Mouse (Mus musculus): Measurements from ENCODE around the gene Nhsl1. TPM values are rescaled to one million over a fixed set of nuclear protein-coding genes. Genes with fewer than 3 reads are reported as not detected.

Nhsl1 gene
- polyA plus RNA-seq, 1 experiment = 1.6 TPM

DNA sequence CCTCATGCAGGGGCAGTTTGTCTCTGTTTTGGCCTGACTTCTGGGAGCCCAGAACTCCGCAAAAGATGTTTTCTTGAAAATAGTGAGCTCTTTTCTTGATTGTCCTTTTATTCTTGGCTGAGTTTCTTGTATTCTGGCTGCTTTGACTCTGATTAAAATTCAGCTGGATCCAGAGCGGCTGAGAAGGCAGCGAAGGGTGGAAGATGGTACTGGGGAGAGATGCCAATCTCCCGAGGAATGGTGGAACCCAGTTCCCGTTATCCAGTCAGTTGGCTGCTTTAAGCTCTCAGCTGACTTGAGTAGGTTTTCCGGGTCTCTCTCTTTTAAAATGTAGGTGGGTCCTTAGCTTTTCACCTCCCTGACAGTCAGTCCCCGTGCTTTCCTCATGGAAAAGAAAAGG lies 47.9 kb downstream of the Nhsl1 start:
- H3K27ac ChIP-seq (replicated peaks; ENCODE audit: low read depth, low read length) = no peak overlapping the region
- no peak overlapping the region for H3K4me3 ChIP-seq (ENCODE audit: insufficient read depth, low read depth, low read length)
- no peaks in the 10 kb centered on the region for H3K4me1 ChIP-seq (ENCODE audit: control insufficient read depth, insufficient read depth, insufficient read length, low read length)

DNA sequence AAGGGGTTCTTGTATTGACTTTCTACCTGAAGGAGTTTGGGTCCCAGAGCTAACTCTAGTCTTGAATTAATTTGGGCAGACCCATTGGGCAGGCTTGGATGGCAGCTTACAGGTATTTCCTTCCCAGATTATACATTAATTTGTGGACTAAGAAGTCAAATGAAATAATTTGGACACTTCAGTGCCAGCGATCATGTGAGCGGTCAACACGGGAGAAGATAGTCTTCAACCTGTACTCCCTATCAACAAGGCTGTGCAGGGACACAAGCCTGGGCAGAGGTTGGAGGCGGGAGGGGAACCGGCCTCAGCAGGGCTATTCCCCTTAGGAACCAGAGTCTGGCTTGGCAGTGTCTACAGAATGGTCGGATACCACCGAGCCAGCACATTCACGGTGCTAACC lies 49.3 kb downstream of the Nhsl1 start:
- Histone ChIP-seq H3K4me1 (ENCODE audit: control insufficient read depth, insufficient read depth, insufficient read length, low read length) (no peaks in the 10 kb centered on the region), H3K27ac (replicated peaks; ENCODE audit: low read depth, low read length) (no peak overlapping the region), H3K4me3 (ENCODE audit: insufficient read depth, low read depth, low read length) (no peak overlapping the region)

DNA sequence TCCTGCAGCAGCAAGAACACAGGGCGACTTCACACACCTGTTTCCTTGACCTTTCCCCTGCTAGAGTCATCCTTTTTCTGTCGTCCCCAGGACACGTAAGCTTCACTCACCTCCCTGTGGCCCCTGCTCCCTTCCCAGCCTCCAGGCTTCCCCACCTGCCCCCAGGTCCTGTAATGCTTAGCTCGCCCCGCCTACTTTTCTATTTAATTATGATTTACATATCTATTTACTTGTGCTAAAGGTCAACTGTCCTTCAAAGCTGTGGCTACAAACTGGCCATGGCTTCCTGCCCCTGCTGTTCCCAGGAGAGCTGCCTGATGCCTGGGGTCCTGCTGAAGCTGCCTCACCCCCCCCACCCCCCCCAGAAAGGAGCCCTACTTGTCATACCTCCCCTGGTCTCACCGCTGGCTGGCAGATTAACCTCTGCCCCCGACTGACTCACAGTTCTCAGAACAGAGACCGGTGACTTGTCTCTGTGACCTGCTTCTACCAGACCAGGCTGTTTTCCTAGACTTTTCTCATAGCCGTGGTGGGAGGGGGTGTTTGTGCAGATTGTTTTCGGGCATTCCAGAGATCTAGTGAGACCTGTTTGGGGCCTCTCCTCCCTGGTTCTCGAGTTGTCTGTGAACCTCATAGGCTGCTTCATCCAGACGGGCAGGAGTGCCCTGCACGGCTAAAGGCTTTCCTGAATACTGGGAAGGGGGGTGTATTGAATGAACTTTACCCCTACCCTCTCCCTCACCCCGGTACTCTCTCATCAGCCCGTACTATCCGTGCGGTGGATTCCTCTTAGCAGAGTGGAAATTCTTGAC lies 51.9 kb downstream of the Nhsl1 start:
- Histone ChIP-seq H3K4me1 (ENCODE audit: control insufficient read depth, insufficient read depth, insufficient read length, low read length) (no peaks in the 10 kb centered on the region), H3K4me3 (ENCODE audit: insufficient read depth, low read depth, low read length) (no peak overlapping the region), H3K27ac (replicated peaks; ENCODE audit: low read depth, low read length) (no peak overlapping the region)

DNA sequence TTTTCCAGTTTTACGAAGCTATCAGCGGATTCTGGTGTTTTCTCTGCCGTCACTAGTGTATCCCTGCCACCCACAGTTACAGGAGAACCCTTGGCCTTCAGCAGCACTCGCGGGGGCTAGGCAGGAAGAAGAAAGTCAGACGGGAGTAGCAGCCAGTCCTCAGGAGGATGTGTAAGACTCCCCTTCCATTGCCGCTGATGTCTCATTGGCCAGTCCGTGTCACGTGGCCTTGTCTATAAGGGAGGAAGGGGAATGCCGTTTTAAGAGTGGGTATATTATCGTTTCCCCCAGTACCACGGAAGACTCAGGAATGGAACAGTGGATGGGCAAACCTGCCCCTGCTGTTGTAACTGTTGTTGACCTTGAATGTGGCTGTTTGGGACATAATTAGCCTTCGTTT lies 53.1 kb downstream of the Nhsl1 start:
- no peak overlapping the region for H3K4me3 ChIP-seq (ENCODE audit: insufficient read depth, low read depth, low read length)
- H3K27ac ChIP-seq (replicated peaks; ENCODE audit: low read depth, low read length) = no peak overlapping the region
- no peaks in the 10 kb centered on the region for H3K4me1 ChIP-seq (ENCODE audit: control insufficient read depth, insufficient read depth, insufficient read length, low read length)

DNA sequence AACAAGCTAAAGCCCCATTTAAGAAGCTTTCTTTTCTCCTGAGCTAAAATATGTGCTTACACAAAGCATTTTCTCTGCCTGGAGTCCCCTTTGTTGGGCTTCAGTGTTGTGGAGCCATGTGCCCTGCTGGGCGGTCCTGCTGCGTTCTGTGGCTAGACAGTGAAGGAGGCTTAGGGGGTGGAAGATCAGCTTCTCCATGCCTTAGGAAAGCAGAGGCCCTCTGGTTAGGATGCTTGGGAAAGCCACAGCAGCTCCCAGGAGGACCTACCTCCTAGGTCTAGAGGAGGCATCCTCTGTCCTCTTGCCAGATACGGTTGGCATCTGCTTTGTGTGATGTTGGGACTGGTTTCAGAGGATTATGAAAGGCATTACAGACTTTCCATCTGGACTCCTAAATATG lies 56.5 kb downstream of the Nhsl1 start:
- Histone ChIP-seq H3K4me1 (ENCODE audit: control insufficient read depth, insufficient read depth, insufficient read length, low read length) (no peaks in the 10 kb centered on the region), H3K27ac (replicated peaks; ENCODE audit: low read depth, low read length) (no peak overlapping the region), H3K4me3 (ENCODE audit: insufficient read depth, low read depth, low read length) (no peak overlapping the region)

DNA sequence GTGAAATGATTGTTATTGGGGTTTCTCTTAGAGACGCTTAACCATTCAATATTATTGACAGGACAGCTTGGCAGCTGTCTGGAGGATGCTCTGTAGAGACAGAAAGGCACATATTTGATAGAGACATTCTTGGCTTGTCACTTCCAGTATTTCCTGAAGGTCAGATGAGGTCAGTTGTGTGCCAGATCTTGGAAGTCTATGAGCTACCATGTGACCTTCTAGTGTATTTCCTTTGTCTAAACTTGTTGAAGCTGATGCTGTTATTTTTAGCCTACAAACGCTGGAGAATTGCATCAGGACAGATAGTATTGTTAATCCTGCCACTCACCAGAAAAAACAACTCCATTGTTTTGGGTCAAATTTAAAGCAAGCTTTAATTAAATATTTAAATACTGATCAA lies 66.0 kb downstream of the Nhsl1 start:
- no peak overlapping the region for H3K4me3 ChIP-seq (ENCODE audit: insufficient read depth, low read depth, low read length)
- no peak overlapping the region for H3K27ac ChIP-seq (replicated peaks; ENCODE audit: low read depth, low read length)
- H3K4me1 ChIP-seq (ENCODE audit: control insufficient read depth, insufficient read depth, insufficient read length, low read length) = peaks cover 3% of the 10 kb centered on the region; the same call in 1 of the 2 replicates

DNA sequence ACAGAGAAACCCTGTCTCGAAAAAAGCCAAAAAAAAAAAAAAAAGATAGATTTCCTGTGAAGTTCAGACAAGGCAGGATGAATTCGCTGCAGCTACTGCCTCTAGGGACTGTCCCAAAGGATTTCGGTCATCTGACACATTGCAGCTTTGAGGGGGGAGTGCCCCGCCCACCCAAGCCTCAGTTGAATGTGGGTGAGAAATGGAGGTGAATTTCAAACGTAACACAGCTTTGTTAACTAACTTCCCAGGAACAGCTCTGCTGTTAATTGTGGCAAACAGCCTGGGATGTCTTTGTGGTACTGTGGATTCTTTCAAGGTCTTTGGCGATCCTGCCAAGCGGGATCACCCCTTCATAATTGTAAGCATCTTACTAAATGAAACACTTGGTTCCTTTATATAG lies 67.4 kb downstream of the Nhsl1 start:
- H3K27ac ChIP-seq (replicated peaks; ENCODE audit: low read depth, low read length) = no peak overlapping the region

DNA sequence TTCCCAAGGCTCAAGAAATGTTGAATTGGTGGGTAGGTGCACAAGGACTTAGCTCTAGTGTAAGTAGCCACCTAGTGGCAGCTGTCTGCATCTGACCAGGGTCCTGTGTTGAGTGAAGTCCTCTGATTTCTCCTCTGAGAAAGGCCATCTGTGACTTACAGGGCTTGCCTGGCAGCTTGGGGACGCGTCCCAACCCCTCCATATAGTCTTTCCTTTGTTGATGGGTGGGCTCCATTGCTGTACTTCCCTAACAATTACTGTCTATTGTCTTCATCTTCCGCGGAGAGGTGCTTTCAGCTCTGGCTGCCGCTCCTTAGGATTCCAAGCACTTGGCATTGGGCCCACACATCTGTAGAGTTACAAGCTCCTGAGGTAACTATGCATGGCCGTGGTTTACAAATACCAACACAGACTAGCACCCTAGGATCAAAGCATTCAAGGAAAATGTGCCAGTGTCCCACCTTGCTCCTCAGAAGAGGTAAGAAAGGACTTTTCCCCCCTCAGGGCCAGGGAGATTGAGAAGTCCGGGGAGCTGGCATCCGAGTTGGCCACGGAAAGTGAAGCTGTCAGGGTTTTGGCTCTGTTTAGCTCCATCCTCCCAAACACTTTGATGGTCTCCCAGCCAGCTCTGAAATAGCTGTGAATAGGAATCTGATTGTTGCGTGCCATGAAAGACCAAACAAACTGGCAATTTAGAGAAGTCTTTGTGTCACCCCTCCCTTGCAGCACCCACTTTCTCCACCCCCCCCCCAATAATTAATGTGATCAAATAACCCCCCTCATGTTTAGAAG lies 70.2 kb downstream of the Nhsl1 start:
- H3K27ac ChIP-seq (replicated peaks; ENCODE audit: low read depth, low read length) = peak overlapping the region; percentile 29; the same call in 1 of the 2 replicates

More for the DNA sequence above, 67.4 kb downstream of the Nhsl1 start:
- Histone ChIP-seq H3K4me1 (ENCODE audit: control insufficient read depth, insufficient read depth, insufficient read length, low read length) (peaks cover 3% of the 10 kb centered on the region; the same call in 1 of the 2 replicates), H3K4me3 (ENCODE audit: insufficient read depth, low read depth, low read length) (no peak overlapping the region)

DNA sequence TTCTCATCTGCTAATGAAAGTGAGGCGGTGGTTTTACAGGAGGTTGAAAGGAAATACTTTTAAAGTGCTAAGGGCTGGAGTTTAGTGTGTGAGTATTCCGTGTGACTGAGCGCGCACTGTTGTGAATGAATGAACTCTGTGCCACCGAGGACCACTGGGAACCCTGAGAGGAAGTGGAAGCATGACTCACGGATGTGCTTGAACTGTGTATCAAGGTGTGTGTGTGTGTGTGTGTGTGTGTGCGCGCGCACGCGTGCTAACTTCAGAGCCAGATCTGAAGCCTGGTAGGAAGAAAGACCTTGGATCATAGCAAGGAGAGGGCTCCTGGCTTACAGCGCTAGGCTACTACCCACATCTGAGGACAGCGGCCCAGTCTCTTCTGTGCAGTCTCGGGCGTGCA lies 71.2 kb downstream of the Nhsl1 start:
- H3K4me3 ChIP-seq (ENCODE audit: insufficient read depth, low read depth, low read length) = no peak overlapping the region
- no peak overlapping the region for H3K27ac ChIP-seq (replicated peaks; ENCODE audit: low read depth, low read length)
- peaks cover 3% of the 10 kb centered on the region; the same call in 1 of the 2 replicates for H3K4me1 ChIP-seq (ENCODE audit: control insufficient read depth, insufficient read depth, insufficient read length, low read length)

More for the DNA sequence above, 70.2 kb downstream of the Nhsl1 start:
- Histone ChIP-seq H3K4me1 (ENCODE audit: control insufficient read depth, insufficient read depth, insufficient read length, low read length) (peaks cover 3% of the 10 kb centered on the region; the same call in 1 of the 2 replicates), H3K4me3 (ENCODE audit: insufficient read depth, low read depth, low read length) (no peak overlapping the region)

DNA sequence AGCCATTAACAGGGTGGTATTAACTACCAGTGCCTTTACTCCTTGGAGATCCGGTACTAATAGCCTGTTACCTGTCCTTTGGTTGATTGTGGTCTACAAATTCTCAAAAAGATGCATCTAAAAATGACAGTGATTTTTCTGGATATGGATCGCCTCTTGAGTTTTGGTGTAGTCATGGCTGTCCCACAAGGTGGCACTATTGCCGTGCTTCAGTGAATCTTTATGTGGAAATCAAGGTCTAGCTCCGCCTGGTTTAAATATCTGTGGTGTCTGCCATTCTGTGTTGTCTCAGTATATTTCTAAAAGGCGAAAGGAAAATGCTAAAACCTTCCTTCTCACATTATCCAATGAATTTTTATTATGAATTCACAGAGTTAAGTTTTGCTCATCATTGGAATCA lies 72.8 kb downstream of the Nhsl1 start:
- H3K4me3 ChIP-seq (ENCODE audit: insufficient read depth, low read depth, low read length) = no peak overlapping the region
- H3K27ac ChIP-seq (replicated peaks; ENCODE audit: low read depth, low read length) = no peak overlapping the region
- H3K4me1 ChIP-seq (ENCODE audit: control insufficient read depth, insufficient read depth, insufficient read length, low read length) = no peaks in the 10 kb centered on the region

DNA sequence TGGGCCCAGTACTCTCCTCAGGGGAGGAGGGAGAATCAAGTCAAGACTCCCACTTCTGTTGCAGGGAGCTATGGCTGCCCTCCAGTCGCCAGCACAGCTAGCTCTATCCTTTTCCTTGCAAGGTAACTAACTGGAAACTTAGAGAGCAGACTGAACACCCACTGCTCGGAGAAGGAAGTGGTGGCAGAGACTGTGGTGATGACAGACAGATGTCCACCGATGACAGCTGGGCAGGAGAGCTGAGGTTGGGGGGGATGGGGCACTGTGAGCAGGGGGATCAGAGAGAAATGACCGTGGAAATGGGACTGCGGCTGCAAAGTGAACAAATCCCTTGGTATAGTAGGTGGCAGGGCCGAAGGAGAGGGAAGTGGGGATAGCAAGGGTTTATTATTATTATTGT lies 73.5 kb downstream of the Nhsl1 start:
- Histone ChIP-seq H3K27ac (replicated peaks; ENCODE audit: low read depth, low read length) (no peak overlapping the region), H3K4me1 (ENCODE audit: control insufficient read depth, insufficient read depth, insufficient read length, low read length) (no peaks in the 10 kb centered on the region), H3K4me3 (ENCODE audit: insufficient read depth, low read depth, low read length) (no peak overlapping the region)

DNA sequence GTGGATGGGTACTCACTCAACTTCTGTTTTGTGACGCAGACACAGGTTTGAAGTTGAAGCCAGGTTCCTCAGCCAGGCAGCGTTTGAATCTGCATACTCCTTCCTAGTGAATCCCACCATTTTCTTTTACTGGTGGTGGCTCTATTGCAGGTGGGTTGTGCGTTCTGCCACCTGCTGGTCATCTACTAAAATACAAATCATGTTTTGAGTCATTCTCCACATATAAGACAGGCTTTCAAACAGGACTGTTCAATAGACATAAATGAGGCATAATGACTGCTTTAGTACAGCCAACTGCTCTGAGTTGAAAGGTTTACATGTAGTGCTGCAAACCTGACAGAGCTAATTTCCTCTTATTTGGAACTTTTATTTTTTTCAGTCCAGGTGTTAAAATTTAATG lies 75.0 kb downstream of the Nhsl1 start:
- no peaks in the 10 kb centered on the region for H3K4me1 ChIP-seq (ENCODE audit: control insufficient read depth, insufficient read depth, insufficient read length, low read length)
- no peak overlapping the region for H3K4me3 ChIP-seq (ENCODE audit: insufficient read depth, low read depth, low read length)
- no peak overlapping the region for H3K27ac ChIP-seq (replicated peaks; ENCODE audit: low read depth, low read length)

DNA sequence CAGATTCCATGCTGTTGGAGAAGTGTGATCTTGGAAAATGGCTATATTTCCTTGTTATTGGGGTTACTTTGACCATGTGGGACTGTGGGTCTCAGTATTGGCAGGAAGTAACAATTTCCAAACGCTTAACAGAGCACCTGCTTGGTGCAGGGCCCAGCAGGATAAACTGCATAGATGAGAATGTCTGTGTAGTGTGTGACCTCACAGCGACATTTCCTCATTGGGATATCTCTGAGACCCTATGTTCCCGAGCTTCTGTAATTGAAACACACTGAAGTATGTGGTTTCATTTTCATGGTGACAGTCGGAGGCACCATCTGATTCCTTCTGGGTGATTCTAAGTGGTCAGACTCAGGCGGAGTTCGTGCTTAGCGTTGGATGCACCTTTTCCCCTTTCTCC lies 75.5 kb downstream of the Nhsl1 start:
- Histone ChIP-seq H3K27ac (replicated peaks; ENCODE audit: low read depth, low read length) (no peak overlapping the region), H3K4me3 (ENCODE audit: insufficient read depth, low read depth, low read length) (no peak overlapping the region)

DNA sequence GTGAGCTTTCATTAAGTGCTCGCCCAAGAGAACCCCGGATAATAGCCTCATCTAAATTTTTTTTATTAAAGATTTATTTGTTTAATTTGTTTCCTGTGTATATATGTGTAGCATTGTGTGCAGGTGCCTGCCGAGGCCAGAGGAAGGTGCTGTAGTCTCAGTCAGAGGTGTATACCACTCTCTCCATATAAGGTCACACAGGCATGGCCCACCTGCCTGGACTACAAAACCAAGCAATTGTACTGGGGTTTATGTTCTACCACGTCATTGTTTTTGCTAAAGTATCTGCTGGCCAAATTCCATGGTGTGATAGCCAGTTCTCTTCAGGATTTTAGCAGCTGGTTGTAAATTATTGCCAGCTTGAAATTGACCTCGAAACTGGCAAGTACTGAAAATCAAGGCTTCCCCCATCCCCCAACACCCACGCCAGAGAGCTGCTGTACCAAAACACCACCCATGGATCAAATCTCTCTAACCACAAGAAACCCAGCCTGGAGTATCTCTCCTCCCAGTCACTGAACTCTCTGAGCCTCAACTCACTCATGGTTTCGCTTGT lies 81.4 kb downstream of the Nhsl1 start:
- Histone ChIP-seq H3K4me1 (ENCODE audit: control insufficient read depth, insufficient read depth, insufficient read length, low read length) (no peaks in the 10 kb centered on the region), H3K4me3 (ENCODE audit: insufficient read depth, low read depth, low read length) (no peak overlapping the region), H3K27ac (replicated peaks; ENCODE audit: low read depth, low read length) (no peak overlapping the region)

More for the DNA sequence above, 75.5 kb downstream of the Nhsl1 start:
- H3K4me1 ChIP-seq (ENCODE audit: control insufficient read depth, insufficient read depth, insufficient read length, low read length) = no peaks in the 10 kb centered on the region

DNA sequence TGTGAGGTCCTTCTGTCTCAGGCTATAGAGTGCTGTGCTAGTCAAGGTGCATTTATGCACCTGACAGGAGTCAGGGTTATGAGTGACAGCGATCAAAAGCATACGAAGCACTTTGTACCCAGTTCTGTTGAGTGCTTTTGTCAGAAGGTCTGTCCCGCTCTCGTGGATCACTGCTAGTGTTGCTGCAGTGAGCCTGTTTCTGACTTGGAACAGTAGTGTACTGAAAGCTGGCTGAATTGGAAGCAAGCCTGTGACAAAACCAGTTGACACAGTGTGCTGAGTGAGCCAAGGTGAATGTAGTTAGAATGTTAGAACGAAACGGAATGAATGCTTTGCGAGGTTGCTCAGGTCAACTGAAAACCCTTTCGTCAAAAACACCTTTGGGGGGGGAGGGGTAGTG lies 82.2 kb downstream of the Nhsl1 start:
- Histone ChIP-seq H3K4me3 (ENCODE audit: insufficient read depth, low read depth, low read length) (no peak overlapping the region), H3K27ac (replicated peaks; ENCODE audit: low read depth, low read length) (no peak overlapping the region), H3K4me1 (ENCODE audit: control insufficient read depth, insufficient read depth, insufficient read length, low read length) (no peaks in the 10 kb centered on the region)
